Mouse (Mus musculus) cerebellum, adult 2 months (tissue): ENCODE results near the gene Gsg1l.

Experiments used
- CTCF ChIP-seq: fragments of 200-500 bp; IDR thresholded peaks from 2 replicates; pipeline ENCODE4 v1.5.1; 2011; ENCODE audit warnings: low read depth, mild to moderate bottlenecking, control low read depth, low read length, moderate library complexity, borderline replicate concordance; ENCODE audit not compliant: insufficient read depth
- POLR2A ChIP-seq: fragments of 200-500 bp; IDR thresholded peaks from 2 replicates; pipeline ENCODE4 v1.6.1; 2011; ENCODE audit warnings: low read length, control low read depth, borderline replicate concordance; ENCODE audit not compliant: insufficient read depth

- TF ChIP-seq POLR2A (no peak), CTCF (no peak)
These were observed 80.5 kb downstream of the Gsg1l start for GRCm38 (mm10) chr7:126001683-126002082.
